Mouse (Mus musculus) kidney, embryonic 14.5 days (tissue): ENCODE data around the gene 2810408A11Rik. TPM values are rescaled to one million over a fixed set of nuclear protein-coding genes. Genes with fewer than 3 reads are reported as not detected.
"Not testable (repeated sequence)": the region's sequence is repeated elsewhere in the genome, so short reads cannot be mapped to it uniquely, and the experiment has no call there.

ENCODE experiments used
- ATAC-seq: fragments of 200-750 bp; cut with Nextera tagmentation; 2 replicates; pipeline ENCODE4 v1.8.0; 2017; ENCODE audit warnings: moderate number of reproducible peaks, mild to moderate bottlenecking, moderate TSS enrichment, moderate library complexity; ENCODE audit not compliant: low FRiP score, low TSS enrichment
- H3K27ac ChIP-seq: fragments of 300-500 bp; sonication (generic); 2 replicates; pipeline ENCODE4 v1.5.1; 2014; ENCODE audit warnings: low read depth, mild to moderate bottlenecking, low read length, moderate library complexity, mixed read lengths
- H3K27me3 ChIP-seq: fragments of 300-500 bp; sonication (generic); 2 replicates; pipeline ENCODE4 v1.6.1; 2014; ENCODE audit warnings: mild to moderate bottlenecking, low read length; ENCODE audit not compliant: control insufficient read depth, insufficient read depth
- H3K36me3 ChIP-seq: fragments of 300-500 bp; sonication (generic); 2 replicates; pipeline ENCODE4 v1.6.1; 2014; ENCODE audit warnings: low read length, mixed read lengths; ENCODE audit not compliant: control insufficient read depth, insufficient read depth
- H3K4me1 ChIP-seq: fragments of 300-500 bp; sonication (generic); 2 replicates; pipeline ENCODE4 v1.6.1; 2014; ENCODE audit warnings: low read length, mixed read lengths; ENCODE audit not compliant: control insufficient read depth, insufficient read depth
- H3K4me2 ChIP-seq: fragments of 300-500 bp; sonication (generic); replicated peaks from 2 replicates; pipeline ENCODE4 v1.6.1; 2014; ENCODE audit warnings: low read depth, mild to moderate bottlenecking, low read length
- H3K4me3 ChIP-seq: fragments of 300-500 bp; sonication (generic); 2 replicates; pipeline ENCODE4 v1.5.1; 2014; ENCODE audit warnings: mild to moderate bottlenecking, low read length
- H3K9ac ChIP-seq: fragments of 300-500 bp; sonication (generic); 2 replicates; pipeline ENCODE4 v1.6.1; 2014; ENCODE audit warnings: low read depth, mild to moderate bottlenecking, low read length, moderate library complexity
- H3K9me3 ChIP-seq: fragments of 300-500 bp; sonication (generic); 2 replicates; pipeline ENCODE4 v1.6.1; 2016; ENCODE audit warnings: low read length; ENCODE audit not compliant: control insufficient read depth
- WGBS: fragments of 180-500 bp; shearing (Covaris S2); extraction: QIAGEN DNeasy Blood & Tissue Kit; methylation state at CpG from one replicate; pipeline ENCODE4 v1.1.7; 2014; 5-methylcytosine and 5-hydroxymethylcytosine counted together
- polyA plus RNA-seq: library from polyadenylated mRNA; unstranded; fragments of >200 nt; fragmentation: Nextera tagmentation; extraction: Ambion mirVana; gene quantifications from 2 replicates; pipeline ENCODE4 v1.2.1, GENCODE M21; 2014

2810408A11Rik gene
- polyA plus RNA-seq, 1 experiment from 2014 or later, result 15.1 TPM

- ATAC-seq, H3K4me2 ChIP-seq, H3K9ac ChIP-seq, H3K4me3 ChIP-seq, H3K27me3 ChIP-seq, H3K9me3 ChIP-seq, H3K27ac ChIP-seq: not testable (repeated sequence)
- peaks cover 62% of the 10 kb centered on the region for H3K36me3 ChIP-seq
- peaks cover 24% of the 10 kb centered on the region for H3K4me1 ChIP-seq
- 61% methylated on average over 7 of the region's 7 CpGs for WGBS
These were observed 16.0 kb upstream of the 2810408A11Rik start for GRCm38 (mm10) chr11:69916652-69917378.

- ATAC-seq, result no peak
- H3K9me3 ChIP-seq, result no peaks in the 10 kb centered on the region
- H3K27ac ChIP-seq, result no peak overlapping the region
- 61% methylated on average over 5 of the region's 5 CpGs for WGBS
- no peaks in the 10 kb centered on the region for H3K27me3 ChIP-seq
- peaks cover 71% of the 10 kb centered on the region for H3K36me3 ChIP-seq
- no peak overlapping the region for H3K9ac ChIP-seq
- H3K4me1 ChIP-seq, result peaks cover 24% of the 10 kb centered on the region
- H3K4me3 ChIP-seq, result no peak overlapping the region; the same call in 1 of the 2 replicates
- no peak overlapping the region for H3K4me2 ChIP-seq
These were observed 15.2 kb upstream of the 2810408A11Rik start for GRCm38 (mm10) chr11:69915667-69916627.

- H3K9ac ChIP-seq, result peak overlapping the region; percentile 84; the same call in 1 of the 2 replicates
- WGBS, result 36% methylated on average over 9 of the region's 9 CpGs
These were observed 14.2 kb upstream of the 2810408A11Rik start for GRCm38 (mm10) chr11:69914917-69915430.

DNA sequence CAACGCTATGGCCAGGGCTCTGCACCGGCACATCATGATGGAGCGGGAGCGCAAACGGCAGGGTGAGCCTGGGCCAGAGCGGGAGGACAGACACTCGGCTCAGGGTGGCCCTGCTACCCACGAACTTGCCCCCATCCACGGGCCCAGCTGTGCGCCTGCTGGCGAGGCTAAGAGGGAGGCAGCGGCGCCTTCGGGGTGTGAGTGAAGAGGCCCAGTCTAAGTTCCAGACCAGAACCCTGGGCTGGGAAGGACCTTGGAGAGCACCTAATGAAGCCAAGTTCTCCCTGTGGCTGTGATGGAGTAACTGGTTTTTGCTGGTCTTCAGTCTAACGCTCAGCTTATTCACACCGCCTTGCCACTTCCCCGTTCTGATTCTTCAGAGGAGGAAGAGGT lies 13.6 kb upstream of the 2810408A11Rik start:
- no peaks in the 10 kb centered on the region for H3K27me3 ChIP-seq
- H3K4me1 ChIP-seq, result peaks cover 23% of the 10 kb centered on the region
- H3K4me2 ChIP-seq, result peak overlapping the region; percentile 88
- 2% methylated on average over 17 of the region's 17 CpGs for WGBS
- peak overlapping the region; percentile 77; the same call in 1 of the 2 replicates for H3K27ac ChIP-seq
- H3K4me3 ChIP-seq, result peak overlapping the region; percentile 79
- H3K36me3 ChIP-seq, result peaks cover 87% of the 10 kb centered on the region
- H3K9me3 ChIP-seq, result no peaks in the 10 kb centered on the region
- peak overlapping the region; percentile 84 for H3K9ac ChIP-seq
- no peak; the same call in 1 of the 2 replicates for ATAC-seq

More at GRCm38 (mm10) chr11:69914917-69915430, 14.2 kb upstream of the 2810408A11Rik start:
- H3K4me2 ChIP-seq, result peak overlapping the region; percentile 88
- H3K4me3 ChIP-seq, result peak overlapping the region; percentile 79
- H3K27ac ChIP-seq, result no peak overlapping the region
- peaks cover 24% of the 10 kb centered on the region for H3K4me1 ChIP-seq
- ATAC-seq, result no peak
- H3K9me3 ChIP-seq, result no peaks in the 10 kb centered on the region
- peaks cover 81% of the 10 kb centered on the region for H3K36me3 ChIP-seq
- H3K27me3 ChIP-seq, result no peaks in the 10 kb centered on the region

DNA sequence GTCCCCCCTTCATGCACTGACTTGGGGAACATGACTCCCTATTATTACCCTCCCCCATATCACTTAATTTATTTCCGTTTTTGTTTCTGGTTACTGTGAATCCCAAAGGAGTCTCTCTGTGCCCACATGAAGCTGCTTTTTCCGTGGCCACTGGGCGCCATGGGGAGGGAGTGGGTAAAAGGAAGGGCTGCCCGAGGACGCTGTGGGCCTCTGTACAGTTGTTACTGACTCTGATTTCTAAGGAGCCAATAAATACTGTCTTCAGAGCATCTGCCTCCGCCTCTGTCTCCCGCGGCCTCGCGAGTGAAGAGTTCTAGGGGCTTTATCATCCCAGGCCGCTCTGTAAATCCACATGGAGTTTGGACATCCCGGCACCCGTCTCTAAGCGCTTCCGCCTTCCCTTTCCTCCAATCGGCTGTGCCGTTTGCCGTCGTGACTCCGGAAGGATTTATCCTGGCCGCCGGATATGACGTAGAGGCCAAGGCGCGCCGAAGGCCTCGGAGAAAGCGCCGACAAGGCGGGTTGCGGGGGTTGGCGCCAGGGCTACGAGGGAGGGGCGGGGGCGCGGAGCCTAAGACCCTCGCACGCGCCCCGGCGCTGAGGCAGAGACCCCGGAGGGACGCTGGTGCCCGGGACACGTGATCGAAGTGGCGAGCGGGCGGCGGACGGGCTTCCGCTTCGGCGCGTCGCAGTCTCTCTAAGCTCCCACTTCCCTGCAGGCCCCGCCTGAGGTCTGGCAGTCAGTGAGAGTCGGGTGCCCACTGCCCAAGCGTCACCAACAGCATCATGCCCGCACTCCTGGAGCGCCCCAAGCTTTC lies 13.0 kb upstream of the 2810408A11Rik start, which contains the start of gene Gps2:
Gene Gps2 (plus strand): TSS at position 335 of the 818 bp plus-strand sequence.
- 2% methylated on average over 61 of the region's 61 CpGs for WGBS
- Histone ChIP-seq H3K27ac (peak within 1 kb of the TSS; percentile 77; the same call in 1 of the 2 replicates), H3K9me3 (no peaks in the 10 kb centered on the region), H3K9ac (peak within 1 kb of the TSS; percentile 84), H3K36me3 (peaks cover 87% of the 10 kb centered on the region), H3K4me3 (peak within 1 kb of the TSS; percentile 79), H3K4me1 (peaks cover 18% of the 10 kb centered on the region), H3K27me3 (no peaks in the 10 kb centered on the region), H3K4me2 (peak within 1 kb of the TSS; percentile 88)
- ATAC-seq, result peak; percentile 91

DNA sequence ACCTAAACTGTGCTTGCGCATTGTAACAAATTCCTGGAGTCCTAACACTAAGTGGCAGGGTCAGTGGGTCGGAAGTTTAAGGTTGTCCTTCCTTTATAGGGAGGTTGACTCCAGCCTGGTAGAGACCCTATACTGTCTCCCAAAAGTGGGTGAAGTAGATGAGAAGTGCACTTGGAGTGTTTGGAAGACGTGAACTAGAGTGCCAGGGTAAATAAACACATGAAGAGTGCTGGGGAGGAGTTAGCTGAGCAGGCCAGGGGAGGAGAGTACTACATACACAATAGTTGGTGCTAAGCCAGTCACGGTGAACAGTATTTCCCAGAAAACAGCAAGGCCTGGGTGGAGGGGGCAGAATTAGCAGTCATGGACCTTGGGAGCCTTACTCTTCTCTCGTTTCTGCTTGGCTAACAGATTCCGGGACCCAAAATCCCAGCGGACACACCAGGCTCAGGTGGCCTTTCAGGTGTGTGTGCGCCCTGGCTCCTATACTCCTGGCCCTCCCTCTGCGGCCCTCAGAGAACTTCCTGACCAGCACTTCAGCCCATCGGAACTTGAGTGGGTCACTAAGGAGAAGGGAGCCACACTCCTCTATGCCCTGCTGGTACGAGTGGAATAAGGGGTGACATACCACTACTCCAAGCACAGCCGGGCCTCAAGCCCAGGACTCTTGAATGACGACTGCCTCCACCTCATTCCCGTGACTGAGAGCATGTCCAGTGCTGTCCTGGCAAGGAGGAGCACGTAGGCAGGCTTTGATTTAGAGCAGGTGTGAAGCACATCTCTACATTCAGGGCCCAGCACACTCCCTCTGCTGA lies 12.1 kb upstream of the 2810408A11Rik start:
- Histone ChIP-seq H3K36me3 (peaks cover 87% of the 10 kb centered on the region), H3K4me2 (peak overlapping the region; percentile 88), H3K9ac (peak overlapping the region; percentile 84; the same call in 1 of the 2 replicates), H3K27me3 (no peaks in the 10 kb centered on the region), H3K4me1 (peaks cover 18% of the 10 kb centered on the region), H3K9me3 (no peaks in the 10 kb centered on the region), H3K4me3 (peak overlapping the region; percentile 79), H3K27ac (no peak overlapping the region)
- ATAC-seq, result 0 out of 2 replicates have a peak, but pooled peaks have one; percentile 5
- 76% methylated on average over 15 of the region's 15 CpGs for WGBS

GRCm38 (mm10) chr11:69911701-69912100 lies 10.9 kb upstream of the 2810408A11Rik start:
- H3K27me3 ChIP-seq, result no peaks in the 10 kb centered on the region
- no peak overlapping the region for H3K9ac ChIP-seq
- H3K4me3 ChIP-seq, result no peak overlapping the region
- no peak for ATAC-seq
- WGBS, result 95% methylated on average over 6 of the region's 6 CpGs
- no peak overlapping the region for H3K27ac ChIP-seq
- peaks cover 18% of the 10 kb centered on the region for H3K4me1 ChIP-seq
- no peak overlapping the region for H3K4me2 ChIP-seq
- H3K36me3 ChIP-seq, result peaks cover 87% of the 10 kb centered on the region
- H3K9me3 ChIP-seq, result no peaks in the 10 kb centered on the region
